Mouse (Mus musculus): ENCODE results near the gene Ankrd6.

Ankrd6 gene

GRCm38 (mm10) chr4:32862011-32862750, 88.5 kb downstream of the Ankrd6 start:
- no peak for DNase-seq (ENCODE audit: low read depth, low spot score)

GRCm38 (mm10) chr4:32860184-32860965, 90.3 kb downstream of the Ankrd6 start:
- no peak for DNase-seq (ENCODE audit: low read depth, low spot score)

- no peak for DNase-seq (ENCODE audit: low read depth, low spot score)
These were observed 95.1 kb downstream of the Ankrd6 start for GRCm38 (mm10) chr4:32855580-32855979.

- DNase-seq (ENCODE audit: low read depth, low spot score), result no peak
These were observed 95.7 kb downstream of the Ankrd6 start for GRCm38 (mm10) chr4:32854956-32855355.

- DNase-seq (ENCODE audit: low read depth, low spot score), result no peak
These were observed 96.9 kb downstream of the Ankrd6 start for GRCm38 (mm10) chr4:32853609-32854188.

GRCm38 (mm10) chr4:32852819-32853218, 97.8 kb downstream of the Ankrd6 start:
- DNase-seq (ENCODE audit: low read depth, low spot score), result no peak

GRCm38 (mm10) chr4:32852294-32852693, 98.3 kb downstream of the Ankrd6 start:
- DNase-seq (ENCODE audit: low read depth, low spot score), result no peak

- DNase-seq (ENCODE audit: low read depth, low spot score), result no peak
These were observed 112.2 kb downstream of the Ankrd6 start for GRCm38 (mm10) chr4:32838401-32838800.

- no peak for DNase-seq (ENCODE audit: low read depth, low spot score)
These were observed 114.6 kb downstream of the Ankrd6 start for GRCm38 (mm10) chr4:32836071-32836470.

- no peak for DNase-seq (ENCODE audit: low read depth, low spot score)
These were observed 116.1 kb downstream of the Ankrd6 start for GRCm38 (mm10) chr4:32834541-32834940.

- DNase-seq (ENCODE audit: low read depth, low spot score), result peak; percentile 16
These were observed 117.0 kb downstream of the Ankrd6 start for GRCm38 (mm10) chr4:32833494-32834282.

- peak; percentile 37 for DNase-seq (ENCODE audit: low read depth, low spot score)
These were observed 121.3 kb downstream of the Ankrd6 start for GRCm38 (mm10) chr4:32829316-32829715.

- no peak for DNase-seq (ENCODE audit: low read depth, low spot score)
These were observed 122.1 kb downstream of the Ankrd6 start for GRCm38 (mm10) chr4:32828385-32829077.

- DNase-seq (ENCODE audit: low read depth, low spot score), result peak; percentile 13
These were observed 123.7 kb downstream of the Ankrd6 start for GRCm38 (mm10) chr4:32826925-32827324.

- DNase-seq (ENCODE audit: low read depth, low spot score), result no peak
These were observed 126.4 kb downstream of the Ankrd6 start for GRCm38 (mm10) chr4:32824254-32824653.

- no peak for DNase-seq (ENCODE audit: low read depth, low spot score)
These were observed 130.0 kb downstream of the Ankrd6 start for GRCm38 (mm10) chr4:32820676-32821075.

GRCm38 (mm10) chr4:32817478-32817877, 133.2 kb downstream of the Ankrd6 start:
- DNase-seq (ENCODE audit: low read depth, low spot score), result no peak

- DNase-seq (ENCODE audit: low read depth, low spot score), result no peak
These were observed 150.0 kb downstream of the Ankrd6 start for GRCm38 (mm10) chr4:32800577-32801170.

- peak; percentile 57 for DNase-seq (ENCODE audit: low read depth, low spot score)
These were observed 150.6 kb downstream of the Ankrd6 start, which contains the start of gene Lyrm2 for GRCm38 (mm10) chr4:32799966-32800576. Gene Lyrm2, plus strand, starts transcription at chr4:32800253.

GRCm38 (mm10) chr4:32798976-32799375, 151.7 kb downstream of the Ankrd6 start:
- DNase-seq (ENCODE audit: low read depth, low spot score), result no peak

Data from skeletal muscle tissue, adult 2 months (tissue).